Mouse (Mus musculus) CH12.LX (cell line): ENCODE measurements around the gene Dnmbp.

Source experiments
- CTCF ChIP-seq, 2 experiments: IDR thresholded peaks in 1 of 2; conservative IDR thresholded peaks in 1 of 2; 2 replicates each; pipeline ENCODE4 v1.5.1; 2011 to 2012; ENCODE audit warnings: low read depth in 2 of 2, low read length in 2 of 2, improper control_type of control experiment in 1 of 2, inconsistent platforms in 1 of 2, mild to moderate bottlenecking in 1 of 2, moderate library complexity in 1 of 2
- E2F4 ChIP-seq: IDR thresholded peaks from 2 replicates; pipeline ENCODE4 v1.6.1; 2011; ENCODE audit warnings: low read depth, low read length, improper control_type of control experiment; ENCODE audit not compliant: insufficient replicate concordance
- MAX ChIP-seq: IDR thresholded peaks from 2 replicates; pipeline ENCODE4 v1.6.1; 2011; ENCODE audit warnings: low read length, improper control_type of control experiment
- MAZ ChIP-seq: IDR thresholded peaks from 2 replicates; pipeline ENCODE4 v1.6.1; 2012; ENCODE audit warnings: low read depth, mild to moderate bottlenecking, inconsistent platforms, low read length, improper control_type of control experiment, moderate library complexity
- NRF1 ChIP-seq: IDR thresholded peaks from 2 replicates; pipeline ENCODE4 v1.6.1; 2014; ENCODE audit warnings: low read depth, mild to moderate bottlenecking, inconsistent platforms, low read length, improper control_type of control experiment, moderate library complexity
- POLR2A ChIP-seq: IDR thresholded peaks from 2 replicates; pipeline ENCODE4 v1.6.1; 2011; ENCODE audit warnings: low read depth, mild to moderate bottlenecking, improper control_type of control experiment, low read length
- ZNF384 ChIP-seq: IDR thresholded peaks from 2 replicates; pipeline ENCODE4 v1.6.1; 2012; ENCODE audit warnings: low read depth, low read length, improper control_type of control experiment, inconsistent platforms

DNA sequence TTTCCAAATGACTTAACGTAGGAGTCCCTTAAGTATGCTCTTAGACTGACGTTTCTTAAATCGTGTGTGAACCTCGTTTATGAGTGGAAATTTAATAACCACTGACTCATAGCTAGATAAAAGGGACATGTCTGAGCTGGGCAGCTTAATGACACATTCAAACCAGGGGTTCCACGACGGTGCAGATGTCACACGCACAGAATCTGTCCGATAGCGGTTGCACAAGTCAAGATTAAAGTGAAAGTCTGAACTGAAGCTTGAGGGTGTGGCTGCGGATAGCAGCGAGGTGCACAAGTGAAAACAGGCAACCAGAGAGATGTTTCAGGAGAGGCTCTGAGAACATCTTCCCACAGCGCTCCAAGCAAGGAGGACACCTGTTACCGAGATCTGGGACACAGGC is 18.6 kb downstream of the Dnmbp start:
- TF ChIP-seq CTCF (conservative IDR thresholded peaks at IDR 0.05 in 1 of 2, IDR thresholded peaks at IDR 0.05 in 1 of 2; ENCODE audit: low read depth in 2 of 2, low read length in 2 of 2) (no peak), MAX (no peak), POLR2A (no peak), MAZ (no peak), ZNF384 (no peak), E2F4 (no peak), NRF1 (no peak)
